Mouse (Mus musculus) hematopoietic stem cell, adult 5-6 weeks (primary cell): ENCODE data around the gene Coro2b. TPM values are rescaled to one million over a fixed set of nuclear protein-coding genes. Genes with fewer than 3 reads are reported as not detected.

Experiments
- ATAC-seq, 2 experiments: fragments of 125-278 bp in 1 of 2; replicated peaks in 1 of 2; 2 replicates each; pipeline ENCODE4 v1.8.0; 2016 to 2017; ENCODE audit warnings: inconsistent platforms in 2 of 2, mild to moderate bottlenecking in 2 of 2, moderate number of reproducible peaks in 2 of 2, low read depth in 1 of 2, moderate TSS enrichment in 1 of 2; ENCODE audit not compliant: low FRiP score in 2 of 2, poor library complexity in 2 of 2, severe bottlenecking in 2 of 2, insufficient read depth in 1 of 2, low TSS enrichment in 1 of 2
- total RNA-seq: library from RNA; stranded (forward); fragments of 172-1452, 232-1000 nt; gene quantifications from 2 replicates; pipeline ENCODE4 v1.2.3, GENCODE M21; 2017

Coro2b gene
- total RNA-seq, 1 experiment from 2014 or later: 2.1 TPM

DNA sequence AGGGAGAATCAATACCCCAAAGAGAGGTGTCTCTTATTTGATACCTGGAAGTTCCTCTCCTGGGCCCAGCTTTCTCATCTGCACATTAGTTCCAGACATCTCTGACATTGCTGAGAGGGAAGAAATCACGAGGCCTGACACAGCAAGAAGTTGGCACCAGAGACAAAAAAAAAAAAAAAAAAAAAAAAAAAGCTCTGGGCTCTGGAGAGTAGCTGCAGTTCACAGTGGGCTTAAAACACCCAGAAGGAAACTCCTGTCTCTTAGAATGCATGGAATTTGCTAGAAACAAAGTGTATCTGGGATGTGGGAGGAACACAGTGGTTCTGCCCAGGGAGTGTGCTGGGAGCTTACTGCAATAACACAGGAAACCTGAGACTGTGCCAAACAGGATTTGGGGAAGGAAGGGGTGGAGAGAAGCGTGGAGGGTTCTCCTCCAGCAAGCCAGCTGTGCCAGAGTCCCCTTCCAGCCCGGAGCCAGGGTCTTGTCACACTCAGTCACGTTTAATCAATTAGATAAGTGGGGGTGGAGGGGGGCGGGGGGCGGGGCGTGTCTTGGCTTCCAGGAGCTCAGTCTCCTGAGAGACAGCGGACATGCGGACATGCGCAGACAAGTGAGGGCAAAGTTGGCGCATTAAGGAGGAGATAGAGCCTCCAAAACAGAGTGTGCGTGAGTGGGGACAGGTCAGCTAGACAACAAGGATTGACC, 101.1 kb downstream of the Coro2b start:
- ATAC-seq: peak; percentile 45 to 56; a peak in 3 of 4 replicates

DNA sequence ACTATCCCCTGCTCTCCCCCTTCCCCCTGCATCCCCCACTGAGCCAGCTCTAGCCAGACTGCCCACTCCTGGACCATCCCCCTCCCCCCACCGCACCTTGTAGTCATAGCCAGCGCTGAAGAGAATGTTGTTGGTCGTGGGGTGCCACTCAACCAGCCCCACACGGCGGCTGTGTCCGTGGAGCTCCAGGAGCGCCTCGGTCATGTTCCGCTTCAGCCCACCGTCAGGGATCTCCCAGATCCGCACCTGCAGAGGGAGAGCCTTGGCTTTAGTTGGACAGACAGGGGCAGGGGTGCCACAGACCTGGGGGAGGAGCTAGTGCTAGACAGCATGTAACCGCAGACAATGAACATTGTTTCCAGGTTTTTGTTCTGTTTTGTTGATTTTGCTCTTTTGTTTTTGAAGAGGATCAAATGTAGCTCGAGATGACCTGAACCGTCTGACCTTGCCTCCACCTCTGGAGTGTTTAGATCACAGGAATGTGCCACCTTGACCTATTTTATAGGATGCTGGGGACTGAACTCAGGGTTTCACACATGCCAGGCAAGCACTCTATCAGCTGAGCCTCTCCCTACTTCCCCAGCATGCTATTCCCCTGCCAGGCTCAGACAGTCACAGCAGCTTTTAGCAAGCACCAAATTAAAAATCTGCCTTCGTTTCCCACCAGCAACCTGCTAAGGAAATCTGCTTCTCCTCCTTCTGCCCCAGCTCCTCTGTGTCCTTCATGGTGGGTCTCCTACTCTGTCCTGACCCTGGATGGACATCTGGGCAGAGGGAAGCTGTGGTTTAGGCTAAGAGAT, 104.4 kb downstream of the Coro2b start:
- no peak for ATAC-seq

DNA sequence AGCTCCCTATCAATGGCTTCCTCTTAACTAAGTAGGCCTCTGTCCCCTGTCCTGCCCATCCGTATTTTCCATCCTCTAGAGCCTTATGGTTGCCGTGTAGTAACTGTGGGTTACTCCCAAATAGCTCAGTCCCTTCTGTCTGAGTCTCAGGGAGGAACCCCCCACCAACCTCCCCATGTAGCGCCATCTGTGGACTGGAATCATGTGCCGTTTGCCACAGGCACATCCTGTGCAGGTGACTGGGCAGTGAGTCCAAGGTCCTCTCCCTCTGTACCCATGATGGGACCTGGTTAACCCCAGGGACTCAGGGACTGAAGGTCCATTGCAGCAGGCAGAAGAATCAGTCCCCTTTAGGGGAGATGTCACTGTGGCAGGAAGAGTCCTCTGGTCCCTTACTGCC, 106.1 kb downstream of the Coro2b start:
- no peak for ATAC-seq

DNA sequence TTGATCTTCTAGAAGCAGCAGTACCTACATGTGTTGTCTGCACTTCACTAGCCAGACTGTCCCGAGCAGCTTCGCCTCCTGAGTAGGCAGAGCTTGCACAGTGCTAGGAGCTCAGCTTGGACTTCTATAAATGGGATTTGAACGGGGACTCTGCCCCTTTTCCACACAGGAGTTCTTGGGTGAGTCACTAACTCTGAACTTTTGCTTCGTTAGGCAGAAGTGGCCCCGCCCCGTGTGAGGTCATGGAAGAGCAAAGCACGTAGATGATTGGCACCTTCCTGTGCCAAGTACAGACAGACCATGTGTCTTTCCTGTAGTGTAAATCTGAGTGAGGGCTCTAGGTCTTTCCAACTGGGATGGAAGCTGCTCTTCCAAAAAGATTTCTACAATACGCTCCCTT, 109.8 kb downstream of the Coro2b start:
- no peak for ATAC-seq

DNA sequence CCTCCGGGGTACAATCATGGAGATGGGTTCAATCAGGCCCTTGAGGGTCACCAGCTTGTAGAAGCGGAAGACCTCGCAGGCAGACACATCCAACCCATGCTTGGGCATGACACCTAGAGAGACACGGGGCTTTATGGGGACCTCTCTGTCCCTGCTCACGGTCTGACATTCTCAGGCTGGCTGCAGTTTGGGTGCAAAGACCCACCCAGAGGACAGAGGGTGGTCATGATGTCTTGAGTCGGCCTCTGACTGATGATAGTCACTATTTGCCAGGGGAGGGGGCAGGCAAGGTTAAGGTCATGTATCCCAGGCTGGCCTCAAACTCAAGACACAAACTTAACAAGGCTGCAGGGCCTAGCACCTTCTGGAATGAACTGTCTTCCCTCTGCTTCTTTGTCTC, 110.3 kb downstream of the Coro2b start:
- ATAC-seq: no peak

DNA sequence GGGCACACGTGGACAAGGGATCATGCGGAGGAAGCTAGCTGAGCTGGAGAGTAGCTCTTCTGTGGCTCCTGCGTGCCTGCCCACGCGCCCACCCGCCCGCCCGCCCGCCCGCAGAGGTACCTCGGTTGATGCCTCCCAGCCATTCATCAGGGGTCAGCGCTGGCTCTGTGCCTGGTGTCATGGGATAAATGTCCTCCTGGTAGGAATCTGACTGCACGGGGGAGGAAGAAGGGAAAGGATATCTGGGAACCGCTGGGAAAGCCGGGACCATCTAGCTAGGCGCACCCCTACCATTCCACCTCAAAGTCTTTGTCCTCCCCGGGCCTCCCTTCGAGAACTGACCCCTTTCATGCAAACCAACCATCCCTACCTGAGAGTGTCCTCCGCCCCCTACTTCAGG, 110.8 kb downstream of the Coro2b start:
- ATAC-seq: no peak

DNA sequence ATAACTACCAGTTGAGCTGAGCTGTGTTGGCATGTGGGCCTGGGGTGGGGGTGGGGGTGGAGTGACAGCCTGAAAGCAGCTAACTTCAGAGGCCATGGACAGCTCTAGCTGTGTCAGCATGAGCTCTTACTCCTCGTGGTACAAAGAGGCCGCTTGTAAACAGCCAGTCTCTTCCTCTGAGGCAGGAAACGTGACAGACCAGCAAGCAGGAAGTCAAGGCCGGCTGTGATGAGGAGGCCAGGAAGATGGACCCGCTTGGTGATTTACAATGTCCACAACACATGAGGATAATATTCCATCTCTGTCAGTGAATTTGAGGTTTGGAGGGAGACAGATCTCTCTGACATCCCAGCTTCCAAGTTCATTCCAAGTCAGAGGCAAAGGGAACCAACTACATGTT, 111.6 kb downstream of the Coro2b start:
- 0 out of 4 replicates have a peak, but pooled peaks of 1 of the 2 experiments have one; percentile 23 for ATAC-seq

DNA sequence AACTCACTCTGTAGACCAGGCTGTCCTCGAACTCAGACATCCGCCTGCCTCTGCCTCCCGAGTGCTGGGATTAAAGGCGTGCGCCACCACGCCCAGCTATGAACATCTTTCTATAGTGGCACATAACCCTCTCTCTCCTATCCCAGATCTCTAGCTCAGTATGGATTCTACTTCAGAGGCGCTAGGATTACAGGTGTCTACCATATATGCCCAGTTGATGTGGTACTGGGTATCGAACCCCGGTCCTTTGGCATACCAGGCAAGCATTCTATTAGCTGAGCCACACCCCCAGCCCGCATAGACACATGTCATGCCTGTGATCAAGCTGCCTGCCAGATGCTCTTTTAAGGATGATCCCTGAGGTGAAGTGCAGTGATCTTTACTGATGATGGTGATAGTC, 113.0 kb downstream of the Coro2b start:
- no peak for ATAC-seq

DNA sequence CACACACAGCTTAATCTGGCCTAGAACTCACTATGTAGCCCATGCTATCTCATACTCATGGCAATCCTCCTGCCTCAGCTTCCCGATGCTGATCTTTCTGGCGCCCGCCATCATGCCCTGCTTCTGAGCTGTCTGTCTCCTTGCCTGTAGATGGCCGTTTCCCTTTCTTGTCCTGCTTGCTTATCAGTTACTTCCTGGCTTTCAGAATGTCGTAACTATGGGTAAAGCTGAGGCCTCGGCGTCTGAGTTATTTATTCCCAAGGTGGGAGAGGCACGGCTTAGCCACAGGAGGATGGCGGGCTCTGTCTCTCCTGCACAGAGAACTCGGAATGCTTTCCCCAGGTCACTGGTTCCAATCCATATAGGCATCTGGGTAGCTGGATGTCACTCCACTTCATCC, 113.9 kb downstream of the Coro2b start:
- ATAC-seq: no peak

DNA sequence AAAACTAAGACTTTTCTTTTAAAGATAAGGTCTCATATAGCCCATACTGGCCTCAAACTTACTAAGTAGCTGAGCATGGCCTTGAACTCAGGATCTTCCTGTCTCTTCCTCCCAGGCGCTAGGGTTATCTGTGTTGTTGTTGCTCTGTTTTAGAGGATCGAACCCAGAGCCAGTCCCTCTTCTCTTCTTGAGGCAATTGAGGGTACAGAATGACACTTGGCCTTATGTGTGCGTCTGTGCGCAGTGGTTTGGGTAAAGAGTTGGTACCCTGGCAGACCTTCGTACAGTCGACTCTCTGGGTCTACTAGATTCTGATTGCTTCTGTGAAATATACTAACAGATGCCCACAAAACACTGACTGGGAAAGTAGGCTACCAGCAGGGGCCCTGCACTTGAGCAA, 114.9 kb downstream of the Coro2b start:
- no peak for ATAC-seq

DNA sequence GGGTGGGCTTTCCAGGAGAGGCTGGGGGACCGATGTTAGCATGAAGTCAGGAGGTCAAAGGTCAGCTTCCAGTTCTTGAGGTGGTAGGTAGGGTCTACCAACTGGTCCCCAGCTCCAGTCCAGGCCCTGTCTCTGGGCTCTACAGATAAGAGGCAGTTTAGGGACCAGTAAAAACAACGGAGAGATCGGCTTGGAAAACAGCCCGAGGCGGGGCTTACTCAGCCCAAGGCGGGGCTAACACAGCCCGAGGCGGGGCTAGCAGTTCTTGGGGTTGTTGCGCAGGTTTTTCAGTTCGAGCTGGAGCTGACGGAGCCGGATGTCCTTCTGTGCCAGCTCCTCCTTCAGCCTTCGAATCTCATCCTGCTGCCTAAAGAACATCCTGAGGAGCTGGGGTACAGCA, 115.8 kb downstream of the Coro2b start:
- peak; percentile 88 to 93 for ATAC-seq

DNA sequence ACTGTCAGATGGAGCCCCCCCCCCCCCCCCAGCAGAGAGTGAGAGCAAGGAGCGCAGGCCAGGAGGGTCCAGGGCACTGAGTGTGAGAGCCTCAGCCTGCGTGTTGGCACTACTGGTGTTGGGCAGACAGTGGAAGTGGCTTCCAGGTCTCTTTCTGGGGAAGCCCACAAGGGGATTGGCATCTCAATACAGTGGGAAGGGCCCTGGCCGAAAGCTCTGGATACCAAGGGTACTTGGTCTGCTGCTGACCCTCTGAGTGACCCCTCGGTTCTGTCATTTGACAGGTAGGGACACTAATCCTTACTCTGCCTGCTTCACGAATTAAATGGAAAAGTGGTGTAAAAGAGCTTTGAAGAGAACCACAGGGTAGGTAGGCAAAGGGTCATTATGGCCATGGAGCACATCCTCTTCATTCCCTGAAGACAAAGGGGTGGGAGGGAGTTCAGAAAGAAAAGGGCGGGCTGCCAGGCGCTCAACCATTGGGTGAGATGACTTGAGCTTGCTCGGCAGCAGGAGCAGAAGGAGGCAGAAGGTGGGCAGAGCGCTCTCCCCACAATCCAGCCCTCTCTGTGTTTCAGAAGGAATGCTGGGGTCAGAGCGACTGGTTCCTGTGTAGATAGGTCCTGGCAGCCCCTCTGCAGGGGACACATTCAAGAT, 116.5 kb downstream of the Coro2b start:
- no peak for ATAC-seq

DNA sequence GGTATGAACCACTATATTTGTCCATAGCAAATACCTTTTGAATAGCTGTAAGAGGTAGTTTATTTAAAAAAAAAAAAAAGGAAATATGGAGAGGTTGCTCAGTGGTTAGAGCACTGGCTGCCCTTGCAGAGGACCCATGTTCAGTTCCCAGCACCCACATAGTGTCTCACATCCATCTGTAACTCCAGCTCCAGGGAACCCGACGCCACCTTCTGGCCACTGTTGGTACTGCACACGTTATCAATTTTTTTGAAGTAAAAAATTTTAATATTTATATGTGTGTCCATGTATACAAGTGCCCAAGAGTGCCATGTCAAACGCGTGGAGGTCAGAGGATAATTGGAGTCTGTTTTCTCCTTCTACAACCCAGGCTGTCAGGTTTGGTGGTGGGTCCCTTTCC, 118.1 kb downstream of the Coro2b start:
- no peak for ATAC-seq

DNA sequence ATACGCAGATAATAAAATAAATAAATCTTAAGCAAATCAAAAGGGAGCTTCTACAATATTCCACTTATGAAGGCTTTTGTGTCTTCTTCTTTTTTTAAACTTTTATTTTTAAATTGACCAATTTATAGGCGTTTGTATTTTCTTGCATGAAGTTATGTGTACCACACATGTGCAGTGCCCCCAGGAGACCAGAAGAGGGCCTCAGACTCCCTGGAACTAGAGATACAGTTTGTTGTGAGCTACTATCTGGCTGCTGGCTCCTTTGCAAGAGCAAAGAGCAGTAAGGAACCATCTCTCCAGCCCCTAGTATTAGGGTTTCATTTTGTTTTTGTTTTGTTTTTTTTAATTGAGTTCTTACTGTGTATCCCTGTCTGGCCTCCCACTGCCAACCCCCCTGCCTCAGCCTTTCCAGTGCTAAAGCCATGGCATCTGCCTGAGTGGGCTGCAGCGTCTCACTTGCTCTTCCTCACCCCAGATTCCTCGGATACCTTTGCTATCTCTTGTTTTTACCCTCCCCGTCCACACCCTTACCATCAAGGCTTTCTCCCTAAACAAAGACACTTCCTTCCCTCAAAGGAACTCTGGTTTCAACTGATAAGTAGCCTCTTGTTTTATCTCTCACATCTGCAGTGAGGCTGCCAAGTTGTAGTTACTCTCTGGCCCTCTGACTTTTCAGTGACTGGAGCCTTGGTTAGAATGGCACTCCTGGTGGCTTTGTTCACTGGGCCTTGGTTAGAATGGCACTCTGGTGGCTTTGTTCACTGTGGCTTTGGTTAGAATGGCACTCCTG, 129.3 kb downstream of the Coro2b start:
- peak; percentile 62 for ATAC-seq

DNA sequence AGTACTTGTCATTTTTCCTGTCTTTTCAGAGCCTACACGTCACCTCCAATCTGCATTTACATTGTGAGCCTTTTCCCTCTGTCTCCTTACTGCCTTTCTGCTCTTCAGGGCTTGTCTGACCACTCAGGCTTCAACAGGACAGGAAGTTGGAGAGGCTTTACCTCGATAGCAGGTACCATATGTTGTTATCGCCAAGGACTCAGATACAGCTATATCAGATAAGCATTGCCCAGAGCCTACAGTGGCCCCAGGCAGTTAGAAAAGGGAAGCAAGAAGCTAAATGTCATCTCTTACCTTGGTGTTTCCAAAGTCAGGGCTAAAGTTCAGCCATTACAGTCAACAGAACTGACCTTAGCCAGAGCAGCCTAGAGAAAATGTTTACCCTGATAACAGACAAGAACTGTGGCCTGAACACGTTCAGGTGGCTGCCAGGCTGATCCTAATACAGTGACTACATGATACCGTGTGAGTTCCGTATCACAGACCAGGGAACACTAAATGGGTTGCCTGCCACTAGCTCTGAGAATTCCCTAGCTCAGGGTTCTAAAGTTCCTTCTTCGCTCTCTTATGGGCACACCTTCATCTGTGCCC, 130.3 kb downstream of the Coro2b start:
- no peak for ATAC-seq

DNA sequence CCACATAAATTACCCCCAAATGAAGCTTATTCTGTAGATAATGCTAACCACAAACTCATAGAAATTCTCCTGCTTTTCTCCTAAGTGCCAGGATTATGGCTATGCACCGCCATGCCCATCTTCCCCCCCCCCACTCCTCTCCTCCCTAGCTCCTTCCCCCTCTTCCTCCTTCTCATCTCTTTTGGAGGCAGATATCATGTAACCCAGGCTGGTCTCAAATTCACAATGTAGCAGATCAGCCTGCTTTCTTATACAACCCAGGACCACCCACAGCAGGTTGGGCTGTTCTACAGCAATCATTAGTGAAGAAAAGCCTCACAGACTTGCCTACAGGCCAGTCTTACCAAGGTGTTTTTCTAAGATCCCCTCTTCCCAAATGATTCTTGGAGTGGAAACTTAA, 135.3 kb downstream of the Coro2b start:
- no peak for ATAC-seq

DNA sequence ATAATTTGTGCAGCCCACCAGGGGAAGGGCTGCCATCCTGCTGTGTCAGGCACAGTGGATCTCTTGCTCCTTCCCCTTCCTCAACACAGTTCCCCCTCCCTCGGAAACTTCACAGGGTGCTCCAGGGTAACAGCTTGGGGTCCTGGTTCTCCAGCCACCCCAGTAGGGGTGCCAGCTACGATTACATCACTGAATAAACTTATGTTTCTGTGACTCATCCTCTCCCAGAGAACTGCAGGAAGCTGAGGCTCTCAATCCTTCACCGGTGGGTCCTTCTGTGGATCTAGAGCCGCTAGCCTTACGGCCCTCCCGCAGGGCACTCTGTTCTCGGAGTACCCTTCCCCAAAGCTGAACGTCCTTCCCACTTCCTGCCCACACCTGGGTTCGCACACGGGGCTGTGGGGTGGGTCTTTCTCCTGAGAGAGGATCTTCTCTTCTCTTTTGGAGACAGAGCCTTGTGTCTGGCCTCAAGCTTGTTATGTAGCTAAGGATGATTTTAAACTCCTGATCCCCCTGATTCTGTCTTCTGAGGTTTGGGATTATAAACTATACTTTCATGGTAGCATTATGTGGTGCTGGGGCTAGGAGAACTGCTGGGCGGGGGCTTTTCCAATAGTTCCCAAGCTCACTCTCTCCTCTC, 136.2 kb downstream of the Coro2b start:
- no peak for ATAC-seq
